Mouse (Mus musculus): ENCODE measurements around the gene Trim33. TPM values are rescaled to one million over a fixed set of nuclear protein-coding genes. Genes with fewer than 3 reads are reported as not detected.

Trim33 gene
- polyA plus RNA-seq, 1 experiment: 0.20 TPM

- no peak for TF ChIP-seq TAL1 (IDR thresholded peaks at IDR 0.05; ENCODE audit: low read length)
- Histone ChIP-seq H3K27me3 (ENCODE audit: control insufficient read depth) (no peaks in the 10 kb centered on the region), H3K36me3 (ENCODE audit: control insufficient read depth) (peaks cover 83% of the 10 kb centered on the region), H3K4me3 (replicated peaks) (no peak overlapping the region), H3K9me3 (ENCODE audit: control insufficient read depth, low read length) (no peaks in the 10 kb centered on the region), H3K4me1 (ENCODE audit: control insufficient read depth) (no peaks in the 10 kb centered on the region)
These were observed 56.3 kb downstream of the Trim33 start for GRCm38 (mm10) chr3:103335371-103335770.

- no peaks in the 10 kb centered on the region for H3K27me3 ChIP-seq (ENCODE audit: control insufficient read depth)
- H3K36me3 ChIP-seq (ENCODE audit: control insufficient read depth): peaks cover 82% of the 10 kb centered on the region
- H3K9me3 ChIP-seq (ENCODE audit: control insufficient read depth, low read length): no peaks in the 10 kb centered on the region
- no peak for TF ChIP-seq TAL1 (IDR thresholded peaks at IDR 0.05; ENCODE audit: low read length)
- TF ChIP-seq GATA1 (IDR thresholded peaks at IDR 0.05; ENCODE audit: low read length): no peak
- H3K4me3 ChIP-seq (replicated peaks): no peak overlapping the region
- H3K4me1 ChIP-seq (ENCODE audit: control insufficient read depth): no peaks in the 10 kb centered on the region
These were observed 67.6 kb downstream of the Trim33 start for GRCm38 (mm10) chr3:103346658-103347057.

GRCm38 (mm10) chr3:103353518-103353917, 74.4 kb downstream of the Trim33 start:
- TF ChIP-seq TAL1 (IDR thresholded peaks at IDR 0.05; ENCODE audit: low read length) (no peak; the same call in 2 of the 3 replicates), GATA1 (IDR thresholded peaks at IDR 0.05; ENCODE audit: low read length) (no peak)
- H3K36me3 ChIP-seq (ENCODE audit: control insufficient read depth): peaks cover 73% of the 10 kb centered on the region
- H3K4me1 ChIP-seq (ENCODE audit: control insufficient read depth): peaks cover 15% of the 10 kb centered on the region
- no peaks in the 10 kb centered on the region for H3K27me3 ChIP-seq (ENCODE audit: control insufficient read depth)
- H3K4me3 ChIP-seq (replicated peaks): no peak overlapping the region
- H3K9me3 ChIP-seq (ENCODE audit: control insufficient read depth, low read length): no peaks in the 10 kb centered on the region

GRCm38 (mm10) chr3:103354041-103354440, 74.9 kb downstream of the Trim33 start:
- Histone ChIP-seq H3K27me3 (ENCODE audit: control insufficient read depth) (no peaks in the 10 kb centered on the region), H3K4me1 (ENCODE audit: control insufficient read depth) (peaks cover 15% of the 10 kb centered on the region), H3K36me3 (ENCODE audit: control insufficient read depth) (peaks cover 73% of the 10 kb centered on the region), H3K9me3 (ENCODE audit: control insufficient read depth, low read length) (no peaks in the 10 kb centered on the region), H3K4me3 (replicated peaks) (no peak overlapping the region)
- TF ChIP-seq TAL1 (IDR thresholded peaks at IDR 0.05; ENCODE audit: low read length): no peak
- no peak for TF ChIP-seq GATA1 (IDR thresholded peaks at IDR 0.05; ENCODE audit: low read length)

- peaks cover 11% of the 10 kb centered on the region for H3K4me1 ChIP-seq (ENCODE audit: control insufficient read depth)
- TF ChIP-seq GATA1 (IDR thresholded peaks at IDR 0.05; ENCODE audit: low read length) (no peak), TAL1 (IDR thresholded peaks at IDR 0.05; ENCODE audit: low read length) (no peak)
- H3K27me3 ChIP-seq (ENCODE audit: control insufficient read depth): no peaks in the 10 kb centered on the region
- H3K36me3 ChIP-seq (ENCODE audit: control insufficient read depth): peaks cover 27% of the 10 kb centered on the region
- no peak overlapping the region for H3K4me3 ChIP-seq (replicated peaks)
- H3K9me3 ChIP-seq (ENCODE audit: control insufficient read depth, low read length): no peaks in the 10 kb centered on the region
These were observed 82.1 kb downstream of the Trim33 start for GRCm38 (mm10) chr3:103361150-103361549.

- peaks cover 13% of the 10 kb centered on the region for H3K36me3 ChIP-seq (ENCODE audit: control insufficient read depth)
These were observed 85.3 kb downstream of the Trim33 start for GRCm38 (mm10) chr3:103364182-103364945.

GRCm38 (mm10) chr3:103367176-103367970, 88.3 kb downstream of the Trim33 start:
- H3K36me3 ChIP-seq (ENCODE audit: control insufficient read depth): no peaks in the 10 kb centered on the region; the same call in 1 of the 2 replicates
- no peaks in the 10 kb centered on the region for H3K27me3 ChIP-seq (ENCODE audit: control insufficient read depth)
- no peak for TF ChIP-seq GATA1 (IDR thresholded peaks at IDR 0.05; ENCODE audit: low read length)
- TF ChIP-seq TAL1 (IDR thresholded peaks at IDR 0.05; ENCODE audit: low read length): no peak
- no peaks in the 10 kb centered on the region for H3K9me3 ChIP-seq (ENCODE audit: control insufficient read depth, low read length)
- H3K4me1 ChIP-seq (ENCODE audit: control insufficient read depth): no peaks in the 10 kb centered on the region
- no peak overlapping the region for H3K4me3 ChIP-seq (replicated peaks)

More at GRCm38 (mm10) chr3:103364182-103364945, 85.3 kb downstream of the Trim33 start:
- Histone ChIP-seq H3K4me3 (replicated peaks) (no peak overlapping the region), H3K9me3 (ENCODE audit: control insufficient read depth, low read length) (no peaks in the 10 kb centered on the region), H3K27me3 (ENCODE audit: control insufficient read depth) (no peaks in the 10 kb centered on the region), H3K4me1 (ENCODE audit: control insufficient read depth) (peaks cover 11% of the 10 kb centered on the region)
- no peak for TF ChIP-seq GATA1 (IDR thresholded peaks at IDR 0.05; ENCODE audit: low read length)
- no peak for TF ChIP-seq TAL1 (IDR thresholded peaks at IDR 0.05; ENCODE audit: low read length)

- peaks cover 5% of the 10 kb centered on the region for H3K27me3 ChIP-seq (ENCODE audit: control insufficient read depth)
- no peaks in the 10 kb centered on the region for H3K4me1 ChIP-seq (ENCODE audit: control insufficient read depth)
- H3K36me3 ChIP-seq (ENCODE audit: control insufficient read depth): no peaks in the 10 kb centered on the region
- H3K9me3 ChIP-seq (ENCODE audit: control insufficient read depth, low read length): no peaks in the 10 kb centered on the region
- H3K4me3 ChIP-seq (replicated peaks): no peak overlapping the region
- no peak for TF ChIP-seq GATA1 (IDR thresholded peaks at IDR 0.05; ENCODE audit: low read length)
- TF ChIP-seq TAL1 (IDR thresholded peaks at IDR 0.05; ENCODE audit: low read length): no peak
These were observed 89.6 kb downstream of the Trim33 start for GRCm38 (mm10) chr3:103368731-103369130.

GRCm38 (mm10) chr3:103374028-103374427, 94.9 kb downstream of the Trim33 start:
- TF ChIP-seq GATA1 (IDR thresholded peaks at IDR 0.05; ENCODE audit: low read length): no peak
- no peak for TF ChIP-seq TAL1 (IDR thresholded peaks at IDR 0.05; ENCODE audit: low read length)
- H3K9me3 ChIP-seq (ENCODE audit: control insufficient read depth, low read length): no peaks in the 10 kb centered on the region
- no peak overlapping the region for H3K4me3 ChIP-seq (replicated peaks)
- H3K4me1 ChIP-seq (ENCODE audit: control insufficient read depth): peaks cover 29% of the 10 kb centered on the region
- peaks cover 5% of the 10 kb centered on the region for H3K27me3 ChIP-seq (ENCODE audit: control insufficient read depth)
- no peaks in the 10 kb centered on the region for H3K36me3 ChIP-seq (ENCODE audit: control insufficient read depth)

Measured in erythroblast, embryonic 14.5 days (primary cell).